Comparison of ENCODE assay signal across 7 mouse cellular contexts in genomic region chr11:69123056-69123692, GRCm38 (mm10). TPM values are rescaled to one million over a fixed set of nuclear protein-coding genes. Genes with fewer than 3 reads are reported as not detected.
DNase-seq lines count a peak whose midpoint lies in the region; ATAC-seq lines count a peak whose summit lies in the region.

No protein-coding gene starts in this region.

- peaks cover 30% of the 10 kb centered on the region for H3K4me1 ChIP-seq in intestine, embryonic 16.5 days (ENCODE audit: control insufficient read depth, insufficient read depth, low read length)
- peaks cover 63% of the 10 kb centered on the region for H3K4me1 ChIP-seq in midbrain, embryonic 10.5 days

- ATAC-seq in intestine, embryonic 16.5 days, result peak; percentile 2; the same call in 1 of the 2 replicates

- peak overlapping the region; percentile 94 for H3K27ac ChIP-seq in intestine, embryonic 16.5 days (ENCODE audit: low read length)
- peak overlapping the region; percentile 84 for H3K27ac ChIP-seq in midbrain, embryonic 10.5 days (replicated peaks)

- peak overlapping the region; percentile 82 for H3K9ac ChIP-seq in intestine, embryonic 16.5 days (ENCODE audit: low read depth, low read length)

- no peaks in the 10 kb centered on the region for H3K9me3 ChIP-seq in intestine, embryonic 16.5 days (ENCODE audit: control insufficient read depth, low read length)
- no peaks in the 10 kb centered on the region for H3K9me3 ChIP-seq in midbrain, embryonic 10.5 days (replicated peaks)

- H3K36me3 ChIP-seq in intestine, embryonic 16.5 days (ENCODE audit: control insufficient read depth, insufficient read depth, low read length), result no peaks in the 10 kb centered on the region
- H3K36me3 ChIP-seq in midbrain, embryonic 10.5 days, result no peaks in the 10 kb centered on the region

- intact Hi-C loops in left cerebral cortex, postnatal 25 days (cut with DNase I), result loop anchor here (2.0 to 5.0 kb wide), 2 partner anchors 24 to 36 kb away; partner anchors contain the start of gene Vamp2

- peak overlapping the region; percentile 79 for H3K4me3 ChIP-seq in intestine, embryonic 16.5 days (ENCODE audit: low read length)
- peak overlapping the region; percentile 87 for H3K4me3 ChIP-seq in midbrain, embryonic 10.5 days

- no peaks in the 10 kb centered on the region for H3K27me3 ChIP-seq in intestine, embryonic 16.5 days (replicated peaks; ENCODE audit: control insufficient read depth, insufficient read depth, low read length)
- H3K27me3 ChIP-seq in midbrain, embryonic 10.5 days (ENCODE audit: low read depth, poor library complexity, severe bottlenecking), result peaks cover 57% of the 10 kb centered on the region

- H3K4me2 ChIP-seq in intestine, embryonic 16.5 days (ENCODE audit: low read depth, low read length), result peak overlapping the region; percentile 69

- 3% methylated on average over 29 of the region's 29 CpGs for WGBS in intestine, embryonic 16.5 days
- 1% methylated on average over 28 of the region's 29 CpGs for WGBS in midbrain, embryonic 10.5 days

- peak; percentile 93 for DNase-seq in adrenal gland, adult 2 months
- DNase-seq in embryo, embryonic 10 days (ENCODE audit: low spot score), result peak; percentile 90
- DNase-seq in gastrocnemius, postnatal 25 days, result peak; percentile 85
- DNase-seq in left cerebral cortex, postnatal 25 days (ENCODE audit: low spot score in 2 of 2), result peak; percentile 91 to 97
- peak; percentile 94 for DNase-seq in midbrain, embryonic 10.5 days (ENCODE audit: low spot score)
- peak; percentile 88 for DNase-seq in skeletal muscle tissue, adult 2 months (ENCODE audit: low read depth, low spot score)

RNA-seq across cellular contexts. Expression of gene 9130213A22Rik, which starts 0.8 kb away (rescaled TPM):
- under 1 TPM; 0.59 to 0.78 TPM for total RNA-seq in adrenal gland, adult 2 months (2021)
- 2.3 and 3.0 TPM in 2 replicates for polyA plus RNA-seq in adrenal gland, adult 2 months (2012; rRNA removed)
- under 1 TPM in 1 of 2 experiments, not detected in 1; 0.21 TPM for total RNA-seq in gastrocnemius, postnatal 25 days (2021)
- polyA plus RNA-seq in intestine, embryonic 16.5 days (2015; fragmentation: Nextera tagmentation; extraction: Ambion mirVana), result 0.11 and 0.29 TPM in 2 replicates
- 1 to 10 TPM in 1 of 2 experiments, under 1 TPM in 1; 0.44 to 1.1 TPM for total RNA-seq in left cerebral cortex, postnatal 25 days (2021)
- polyA plus RNA-seq in midbrain, embryonic 10.5 days (2016; fragmentation: Nextera tagmentation; extraction: Ambion mirVana), result 0.07 and 0.14 TPM in 2 replicates

RNA-seq across cellular contexts. Expression of gene Aloxe3, which starts 2.5 kb away (rescaled TPM):
- total RNA-seq in adrenal gland, adult 2 months (2021), result 1 to 10 TPM in 1 of 2 experiments, under 1 TPM in 1; 0.79 to 1.0 TPM
- 1.4 and 2.5 TPM in 2 replicates for polyA plus RNA-seq in adrenal gland, adult 2 months (2012; rRNA removed)
- not detected for total RNA-seq in gastrocnemius, postnatal 25 days (2021)
- 0.31 and 0.45 TPM in 2 replicates for polyA plus RNA-seq in intestine, embryonic 16.5 days (2015; fragmentation: Nextera tagmentation; extraction: Ambion mirVana)
- total RNA-seq in left cerebral cortex, postnatal 25 days (2021), result 1 to 10 TPM; 3.1 to 6.4 TPM
- polyA plus RNA-seq in midbrain, embryonic 10.5 days (2016; fragmentation: Nextera tagmentation; extraction: Ambion mirVana), result 0.17 and 0.25 TPM in 2 replicates

RNA-seq across cellular contexts. Expression of gene Hes7, which starts 3.0 kb away (rescaled TPM):
- total RNA-seq in adrenal gland, adult 2 months (2021), result not detected
- 1.3 and 1.6 TPM in 2 replicates for polyA plus RNA-seq in adrenal gland, adult 2 months (2012; rRNA removed)
- not detected for total RNA-seq in gastrocnemius, postnatal 25 days (2021)
- polyA plus RNA-seq in intestine, embryonic 16.5 days (2015; fragmentation: Nextera tagmentation; extraction: Ambion mirVana), result 0.29 and 0.33 TPM in 2 replicates
- under 1 TPM; 0.39 to 0.48 TPM for total RNA-seq in left cerebral cortex, postnatal 25 days (2021)
- polyA plus RNA-seq in midbrain, embryonic 10.5 days (2016; fragmentation: Nextera tagmentation; extraction: Ambion mirVana), result 0.07 and 0.09 TPM in 2 replicates

RNA-seq across cellular contexts. Expression of gene Per1, which starts 28.2 kb away (rescaled TPM):
- 10 to 100 TPM; 55.0 to 75.9 TPM for total RNA-seq in adrenal gland, adult 2 months (2021)
- 41.3 and 76.1 TPM in 2 replicates for polyA plus RNA-seq in adrenal gland, adult 2 months (2012; rRNA removed)
- 10 to 100 TPM; 21.0 to 50.8 TPM for total RNA-seq in gastrocnemius, postnatal 25 days (2021)
- polyA plus RNA-seq in intestine, embryonic 16.5 days (2015; fragmentation: Nextera tagmentation; extraction: Ambion mirVana), result 13.6 and 13.7 TPM in 2 replicates
- total RNA-seq in left cerebral cortex, postnatal 25 days (2021), result 100 to 1,000 TPM in 1 of 2 experiments, 10 to 100 TPM in 1; 98.9 to 108 TPM
- polyA plus RNA-seq in midbrain, embryonic 10.5 days (2016; fragmentation: Nextera tagmentation; extraction: Ambion mirVana), result 6.8 and 7.6 TPM in 2 replicates

RNA-seq across cellular contexts. Expression of gene Alox12b, which starts 33.6 kb away (rescaled TPM):
- not detected for total RNA-seq in adrenal gland, adult 2 months (2021)
- polyA plus RNA-seq in adrenal gland, adult 2 months (2012; rRNA removed), result not detected in 2 replicates
- under 1 TPM in 1 of 2 experiments, not detected in 1; 0.18 TPM for total RNA-seq in gastrocnemius, postnatal 25 days (2021)
- 0.33 and 0.38 TPM in 2 replicates for polyA plus RNA-seq in intestine, embryonic 16.5 days (2015; fragmentation: Nextera tagmentation; extraction: Ambion mirVana)
- total RNA-seq in left cerebral cortex, postnatal 25 days (2021), result 1 to 10 TPM; 3.1 to 6.6 TPM
- polyA plus RNA-seq in midbrain, embryonic 10.5 days (2016; fragmentation: Nextera tagmentation; extraction: Ambion mirVana), result not detected in 2 replicates

Comparison
In these comparisons a context has a peak if more than half of its experiments do, and no peak if none do; other contexts are left out.
1. Peak in every context shown above with its lines: DNase-seq, ATAC-seq, H3K4me3 ChIP-seq and H3K27ac ChIP-seq.